Mouse (Mus musculus) megakaryocyte, adult 5-6 weeks (primary cell): ENCODE measurements around the gene Calhm4. TPM values are rescaled to one million over a fixed set of nuclear protein-coding genes. Genes with fewer than 3 reads are reported as not detected.
"Not testable (repeated sequence)": the region's sequence is repeated elsewhere in the genome, so short reads cannot be mapped to it uniquely, and the experiment has no call there.

ENCODE experiments used
- ATAC-seq: 2 replicates; pipeline ENCODE4 v1.8.0; 2016; ENCODE audit warnings: mild to moderate bottlenecking, inconsistent platforms; ENCODE audit not compliant: poor library complexity, severe bottlenecking
- total RNA-seq, 2 experiments: library from RNA; stranded (forward) in 1 of 2; stranded (reverse) in 1 of 2; fragments of 153-499, 151-499 nt in 1 of 2; fragments of 221-1000, 200-1000 nt in 1 of 2; gene quantifications; 2 replicates each; pipeline versions ENCODE4 v1.2.3 to v1.2.4; 2015 to 2017

The Calhm4 gene
- total RNA-seq, 2 experiments from 2014 or later = not detected

DNA sequence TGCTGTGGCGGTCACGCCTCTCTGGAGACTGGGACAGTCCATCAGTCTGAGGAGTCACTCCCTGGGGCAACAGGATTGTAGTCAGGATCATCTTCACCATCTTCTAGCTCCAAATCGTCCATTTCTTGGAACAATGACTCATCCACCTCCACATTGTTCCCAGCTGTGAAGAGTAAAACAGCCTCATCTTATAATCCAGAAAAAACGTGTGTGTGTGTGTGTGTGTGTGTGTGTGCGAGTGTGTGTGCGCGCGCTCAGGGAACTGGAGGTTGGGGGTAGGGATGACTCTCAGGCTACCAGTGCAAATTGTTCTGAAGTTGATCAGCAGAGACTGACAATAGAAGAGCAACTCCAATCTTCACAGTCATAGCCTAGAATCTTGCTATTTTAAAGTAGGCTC lies 47.4 kb downstream of the Calhm4 start:
- not testable (repeated sequence) for ATAC-seq

Other genes starting within 250 kb of the Calhm4 start
- not detected in 2 replicates for gene Sult3a1, start 186.6 kb downstream of the Calhm4 start, total RNA-seq (2015)
- not detected in 2 replicates for gene Sult3a1, start 186.6 kb downstream of the Calhm4 start, total RNA-seq (2017)
- gene Rsph4a, start 139.2 kb downstream of the Calhm4 start, total RNA-seq (2015) = not detected in 2 replicates
- gene Rsph4a, start 139.2 kb downstream of the Calhm4 start, total RNA-seq (2017) = not detected in 2 replicates
- gene Zup1, start 93.0 kb downstream of the Calhm4 start, total RNA-seq (2015) = 51.8 and 52.0 TPM in 2 replicates
- 54.8 and 77.0 TPM in 2 replicates for gene Zup1, start 93.0 kb downstream of the Calhm4 start, total RNA-seq (2017)
- gene Rwdd1, start 24.7 kb downstream of the Calhm4 start, total RNA-seq (2015) = 150 and 163 TPM in 2 replicates
- 174 and 188 TPM in 2 replicates for gene Rwdd1, start 24.7 kb downstream of the Calhm4 start, total RNA-seq (2017)
- gene Trappc3l, start 6.7 kb downstream of the Calhm4 start, total RNA-seq (2015) = not detected in 2 replicates
- not detected in 2 replicates for gene Trappc3l, start 6.7 kb downstream of the Calhm4 start, total RNA-seq (2017)
- not detected in 2 replicates for gene Calhm5, start 52.2 kb upstream of the Calhm4 start, total RNA-seq (2015)
- not detected in 2 replicates for gene Calhm5, start 52.2 kb upstream of the Calhm4 start, total RNA-seq (2017)
- gene Calhm6, start 83.7 kb upstream of the Calhm4 start, total RNA-seq (2015) = 3.9 and 9.1 TPM in 2 replicates
- gene Calhm6, start 83.7 kb upstream of the Calhm4 start, total RNA-seq (2017) = 3.0 and 4.7 TPM in 2 replicates
- gene Dse, start 163.4 kb upstream of the Calhm4 start, total RNA-seq (2015) = 21.7 and 26.5 TPM in 2 replicates
- 28.5 and 32.6 TPM in 2 replicates for gene Dse, start 163.4 kb upstream of the Calhm4 start, total RNA-seq (2017)
- 46.6 and 50.1 TPM in 2 replicates for gene Tspyl1, start 237.9 kb upstream of the Calhm4 start, total RNA-seq (2015)
- gene Tspyl1, start 237.9 kb upstream of the Calhm4 start, total RNA-seq (2017) = 52.3 and 60.5 TPM in 2 replicates